Mouse (Mus musculus): Measurements from ENCODE around the gene Ptprc. TPM values are rescaled to one million over a fixed set of nuclear protein-coding genes. Genes with fewer than 3 reads are reported as not detected.

The Ptprc gene
- total and polyA plus RNA-seq, 3 experiments, result 120 to 211 (median 136) TPM

- Histone ChIP-seq H3K27ac (ENCODE audit: insufficient read depth, low read depth) (no peak overlapping the region), H3K4me2 (ENCODE audit: insufficient read depth, low read depth, poor library complexity, severe bottlenecking) (no peak overlapping the region), H3K4me3 (replicated peaks in 1 of 3; ENCODE audit: low read depth in 2 of 3, low read length in 2 of 3, poor library complexity in 1 of 3) (no peak overlapping the region), H3K27me3 (replicated peaks) (no peaks in the 10 kb centered on the region), H3K9ac (ENCODE audit: insufficient read depth, low read depth) (no peak overlapping the region), H3K4me1 (ENCODE audit: control insufficient read depth in 1 of 2, insufficient read depth in 2 of 2) (peaks cover 0 to 9% of the 10 kb centered on the region in 2 experiments; a peak in 1 of 4 replicates), H3K9me3 (replicated peaks; ENCODE audit: low read length) (no peaks in the 10 kb centered on the region), H3K36me3 (replicated peaks in 1 of 2; ENCODE audit: control insufficient read depth in 1 of 2, insufficient read depth in 1 of 2, low read length in 1 of 2) (peaks cover 34 to 80% of the 10 kb centered on the region in 2 experiments), H3K79me2 (replicated peaks; ENCODE audit: control insufficient read depth, extremely low read depth, insufficient read depth, poor library complexity, severe bottlenecking) (no peaks in the 10 kb centered on the region)
- dilution Hi-C loops (cut with MboI; ENCODE audit: extremely low pct_ligation_motif_present, extremely low pct_unique_long_range_greater_than_20kb, low sequenced_read_pairs) (no loop called here), in situ Hi-C loops (cut with MboI; ENCODE audit: low pct_ligation_motif_present, low pct_unique_long_range_greater_than_20kb, low sequenced_read_pairs) (no loop called here)
- TF ChIP-seq CTCF (conservative IDR thresholded peaks at IDR 0.05 in 1 of 2, IDR thresholded peaks at IDR 0.05 in 1 of 2; ENCODE audit: low read depth in 2 of 2, low read length in 2 of 2) (peak in 1 of 2 experiments; percentile 59; a peak in 3 of 4 replicates), RAD21 (IDR thresholded peaks at IDR 0.05; ENCODE audit: low read depth, low read length) (peak; percentile 42), TBP (conservative IDR thresholded peaks at IDR 0.05; ENCODE audit: low read depth, low read length) (no peak), SMC3 (IDR thresholded peaks at IDR 0.05; ENCODE audit: low read depth, low read length) (peak; percentile 47), TCF12 (IDR thresholded peaks at IDR 0.05; ENCODE audit: low read depth, low read length) (no peak), USF1 (IDR thresholded peaks at IDR 0.05; ENCODE audit: low read depth, low read length) (no peak)
- peak; percentile 39 for DNase-seq (ENCODE audit: extremely low read depth)
Observed at GRCm38 (mm10) chr1:138085810-138086209, 89.7 kb downstream of the Ptprc start.

DNA sequence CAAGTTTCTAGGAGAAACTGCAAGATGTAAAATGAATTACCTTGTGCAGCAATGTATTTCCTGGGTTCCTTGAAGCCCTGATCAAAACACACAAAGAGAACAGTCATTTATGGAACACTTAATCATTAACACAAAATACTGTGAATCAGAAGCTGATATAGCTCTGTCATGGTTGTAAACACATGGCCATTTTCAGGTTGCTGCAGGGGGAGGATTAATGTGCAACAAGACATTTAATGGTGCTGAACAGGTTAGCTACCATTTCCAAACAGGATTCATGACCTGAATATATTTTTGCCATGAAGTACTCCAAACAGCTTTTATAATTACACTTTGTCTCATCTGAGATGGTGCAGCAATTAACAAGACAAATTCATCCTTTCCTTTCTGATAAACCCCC lies 91.8 kb downstream of the Ptprc start:
- no peak for TF ChIP-seq CHD1 (IDR thresholded peaks at IDR 0.05; ENCODE audit: low read depth, low read length)
- no peak for TF ChIP-seq MXI1 (IDR thresholded peaks at IDR 0.05; ENCODE audit: low read depth, low read length)
- TF ChIP-seq MAZ (IDR thresholded peaks at IDR 0.05; ENCODE audit: low read depth, low read length), result no peak
- TF ChIP-seq ZMIZ1 (IDR thresholded peaks at IDR 0.05; ENCODE audit: low read depth, low read length), result no peak
- no peak for TF ChIP-seq SMC3 (IDR thresholded peaks at IDR 0.05; ENCODE audit: low read depth, low read length)
- no peak for TF ChIP-seq ZC3H11A (IDR thresholded peaks at IDR 0.05; ENCODE audit: low read depth, low read length)
- no peak for TF ChIP-seq BHLHE40 (IDR thresholded peaks at IDR 0.05; ENCODE audit: low read depth, low read length)
- TF ChIP-seq ZKSCAN1 (IDR thresholded peaks at IDR 0.05; ENCODE audit: borderline replicate concordance, low read depth, low read length), result no peak
- TF ChIP-seq ELF1 (IDR thresholded peaks at IDR 0.05; ENCODE audit: low read depth, low read length), result no peak
- no peak for TF ChIP-seq ZNF384 (IDR thresholded peaks at IDR 0.05; ENCODE audit: low read depth, low read length)
- dilution Hi-C loops (cut with MboI; ENCODE audit: extremely low pct_ligation_motif_present, extremely low pct_unique_long_range_greater_than_20kb, low sequenced_read_pairs), result no loop called here
- Histone ChIP-seq H3K4me2 (ENCODE audit: insufficient read depth, low read depth, poor library complexity, severe bottlenecking) (no peak overlapping the region), H3K4me3 (replicated peaks in 1 of 3; ENCODE audit: low read depth in 2 of 3, low read length in 2 of 3, poor library complexity in 1 of 3) (no peak overlapping the region), H3K4me1 (ENCODE audit: control insufficient read depth in 1 of 2, insufficient read depth in 2 of 2) (peaks cover 0 to 12% of the 10 kb centered on the region in 2 experiments; a peak in 1 of 4 replicates), H3K36me3 (replicated peaks in 1 of 2; ENCODE audit: control insufficient read depth in 1 of 2, insufficient read depth in 1 of 2, low read length in 1 of 2) (peaks cover 37 to 86% of the 10 kb centered on the region in 2 experiments), H3K79me2 (replicated peaks; ENCODE audit: control insufficient read depth, extremely low read depth, insufficient read depth, poor library complexity, severe bottlenecking) (no peaks in the 10 kb centered on the region), H3K9me3 (replicated peaks; ENCODE audit: low read length) (no peaks in the 10 kb centered on the region), H3K27me3 (replicated peaks) (no peaks in the 10 kb centered on the region), H3K27ac (ENCODE audit: insufficient read depth, low read depth) (no peak overlapping the region), H3K9ac (ENCODE audit: insufficient read depth, low read depth) (no peak overlapping the region)
- in situ Hi-C loops (cut with MboI; ENCODE audit: low pct_ligation_motif_present, low pct_unique_long_range_greater_than_20kb, low sequenced_read_pairs), result no loop called here
- no peak for DNase-seq (ENCODE audit: extremely low read depth)

Measured in CH12.LX (cell line).